Mouse (Mus musculus): Measurements from ENCODE around the gene Gm13698. TPM values are rescaled to one million over a fixed set of nuclear protein-coding genes. Genes with fewer than 3 reads are reported as not detected.
"Not testable (repeated sequence)": the region's sequence is repeated elsewhere in the genome, so short reads cannot be mapped to it uniquely, and the experiment has no call there.

Gene Gm13698
- not detected in 2 replicates for polyA plus RNA-seq (2015; fragmentation: Nextera tagmentation; extraction: Ambion mirVana)

DNA sequence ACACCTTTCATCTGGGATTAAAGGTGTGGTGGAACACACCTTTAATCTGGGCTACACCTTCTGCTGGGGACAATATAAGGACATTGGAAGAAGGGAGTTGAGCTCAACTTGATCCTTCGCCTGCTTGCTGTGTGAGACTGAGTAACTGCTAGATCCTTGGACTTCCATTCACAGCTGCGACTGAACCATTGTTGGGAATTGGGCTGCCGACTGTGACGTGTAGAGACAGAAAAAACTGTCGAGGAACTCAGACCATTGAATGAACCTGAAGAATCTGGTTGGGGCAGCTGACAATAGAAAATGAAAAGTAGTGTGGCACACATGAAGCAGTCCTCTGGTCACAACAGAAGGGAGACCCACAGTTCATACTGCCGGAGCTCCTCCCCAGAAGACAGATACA lies at the start of gene Gm13698:
Gm13698 (plus strand) TSS at position 301 of the 400 bp plus-strand sequence.
- H3K9me3 ChIP-seq; H3K4me1 ChIP-seq; H3K36me3 ChIP-seq; H3K27ac ChIP-seq (replicated peaks); H3K9ac ChIP-seq (replicated peaks); H3K27me3 ChIP-seq; H3K4me2 ChIP-seq (replicated peaks); H3K4me3 ChIP-seq; ATAC-seq (replicated peaks): not testable (repeated sequence)
- no CpG with 5 or more reads among the region's 6 CpGs for WGBS

DNA sequence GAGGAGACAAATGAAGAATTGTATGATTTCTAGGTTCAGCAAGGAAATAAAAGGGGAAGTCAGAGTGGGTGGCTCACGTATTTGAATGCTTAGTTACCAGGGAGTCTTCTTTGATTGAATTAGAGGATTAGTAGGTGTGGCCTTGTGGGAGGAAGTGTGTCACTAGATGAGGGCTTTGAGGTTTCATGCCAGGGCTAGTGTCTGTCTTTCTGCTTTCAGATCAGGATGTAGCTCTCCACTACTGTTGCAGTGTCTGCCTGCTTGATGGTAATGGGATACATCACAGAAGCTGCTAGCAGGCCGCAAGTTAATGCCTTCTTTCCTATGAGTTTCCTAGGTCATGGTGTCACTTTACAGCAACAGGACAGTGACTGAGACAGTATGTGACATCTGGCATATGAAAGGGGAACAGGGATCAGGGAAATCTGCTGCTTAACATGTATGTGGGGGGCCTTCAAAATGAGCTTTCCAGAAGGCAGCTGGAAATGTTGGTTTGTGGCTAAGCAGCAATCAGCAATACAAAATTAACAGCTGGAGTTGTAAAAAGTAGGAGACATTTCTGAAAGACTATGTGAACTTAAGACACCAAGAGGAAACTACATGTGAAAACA lies 25.9 kb upstream of the Gm13698 start:
- no peaks in the 10 kb centered on the region for H3K36me3 ChIP-seq
- H3K4me3 ChIP-seq: no peak overlapping the region
- ATAC-seq (replicated peaks): no peak
- 60% methylated on average over 2 of the region's 2 CpGs for WGBS
- no peaks in the 10 kb centered on the region for H3K27me3 ChIP-seq
- H3K4me2 ChIP-seq (replicated peaks): no peak overlapping the region
- H3K4me1 ChIP-seq: no peaks in the 10 kb centered on the region
- no peak overlapping the region for H3K27ac ChIP-seq (replicated peaks)
- H3K9ac ChIP-seq (replicated peaks): no peak overlapping the region
- H3K9me3 ChIP-seq: no peaks in the 10 kb centered on the region

DNA sequence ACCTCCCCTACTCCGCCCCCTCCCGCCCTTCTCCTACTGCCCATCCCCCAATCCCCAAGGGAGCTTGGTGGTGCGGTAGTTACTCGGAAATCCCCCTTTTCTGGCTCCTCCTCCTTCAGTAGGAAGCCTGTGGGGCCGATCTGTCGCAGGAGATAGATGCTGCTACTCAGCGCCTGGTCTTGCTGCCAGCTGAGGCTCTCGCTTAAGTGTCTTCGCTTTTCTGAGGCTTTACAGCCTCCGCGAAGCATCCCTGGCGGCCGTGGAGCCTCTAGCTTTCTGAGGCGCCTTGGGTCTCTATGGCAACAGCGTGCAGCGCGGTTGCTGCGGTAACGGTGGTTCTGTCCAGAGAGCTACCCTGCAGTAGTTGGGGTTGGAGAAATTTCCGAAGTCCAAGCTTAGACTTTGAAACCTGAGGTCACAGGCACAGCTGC lies 14.5 kb upstream of the Gm13698 start, which contains the start of gene Zswim2:
Zswim2 (minus strand) TSS at position 298 of the 431 bp plus-strand sequence.
- Histone ChIP-seq H3K27ac (replicated peaks) (peak within 1 kb of the TSS; percentile 29), H3K36me3 (no peaks in the 10 kb centered on the region), H3K27me3 (no peaks in the 10 kb centered on the region), H3K9me3 (no peaks in the 10 kb centered on the region), H3K4me3 (peak within 1 kb of the TSS; percentile 38), H3K4me1 (peaks cover 12% of the 10 kb centered on the region), H3K9ac (replicated peaks) (peak within 1 kb of the TSS; percentile 7; the same call in 1 of the 2 replicates), H3K4me2 (replicated peaks) (peak within 1 kb of the TSS; percentile 51)
- peak; percentile 99 for ATAC-seq (replicated peaks)
- under 1% methylated on average over 20 of the region's 20 CpGs for WGBS

GRCm38 (mm10) chr2:83941378-83941777 lies 14.1 kb upstream of the Gm13698 start:
- peak overlapping the region; percentile 51 for H3K4me2 ChIP-seq (replicated peaks)
- peak; percentile 65 for ATAC-seq (replicated peaks)
- H3K9me3 ChIP-seq: no peaks in the 10 kb centered on the region
- H3K9ac ChIP-seq (replicated peaks): peak overlapping the region; percentile 7; the same call in 1 of the 2 replicates
- H3K27ac ChIP-seq (replicated peaks): peak overlapping the region; percentile 29
- H3K4me3 ChIP-seq: peak overlapping the region; percentile 38
- 31% methylated on average over 3 of the region's 3 CpGs for WGBS
- H3K36me3 ChIP-seq: no peaks in the 10 kb centered on the region
- H3K27me3 ChIP-seq: no peaks in the 10 kb centered on the region
- H3K4me1 ChIP-seq: peaks cover 12% of the 10 kb centered on the region

DNA sequence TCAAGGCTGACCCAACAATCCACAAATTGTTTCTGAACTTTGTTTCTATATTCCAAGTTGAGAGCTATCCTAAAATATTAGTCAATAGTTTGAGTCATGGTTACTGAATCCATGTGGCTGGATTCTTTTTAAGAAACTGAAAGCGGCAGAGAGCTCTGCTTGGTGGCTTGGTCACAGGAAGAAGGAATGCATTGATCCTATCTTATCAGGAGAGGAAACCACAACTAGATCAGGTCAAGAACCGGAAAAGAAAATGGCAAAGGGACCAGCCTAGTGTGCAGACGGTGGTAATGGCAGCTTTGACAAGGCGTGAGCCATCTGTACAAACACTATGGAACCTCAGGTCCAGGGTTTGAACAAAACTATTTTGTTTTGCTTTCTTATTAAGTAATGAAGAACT lies 13.7 kb upstream of the Gm13698 start:
- Histone ChIP-seq H3K4me3 (no peak overlapping the region), H3K9me3 (no peaks in the 10 kb centered on the region), H3K9ac (replicated peaks) (no peak overlapping the region), H3K4me2 (replicated peaks) (no peak overlapping the region), H3K27me3 (no peaks in the 10 kb centered on the region), H3K4me1 (peaks cover 12% of the 10 kb centered on the region), H3K27ac (replicated peaks) (no peak overlapping the region), H3K36me3 (no peaks in the 10 kb centered on the region)
- WGBS: 80% methylated on average over 4 of the region's 4 CpGs
- no peak for ATAC-seq (replicated peaks)

DNA sequence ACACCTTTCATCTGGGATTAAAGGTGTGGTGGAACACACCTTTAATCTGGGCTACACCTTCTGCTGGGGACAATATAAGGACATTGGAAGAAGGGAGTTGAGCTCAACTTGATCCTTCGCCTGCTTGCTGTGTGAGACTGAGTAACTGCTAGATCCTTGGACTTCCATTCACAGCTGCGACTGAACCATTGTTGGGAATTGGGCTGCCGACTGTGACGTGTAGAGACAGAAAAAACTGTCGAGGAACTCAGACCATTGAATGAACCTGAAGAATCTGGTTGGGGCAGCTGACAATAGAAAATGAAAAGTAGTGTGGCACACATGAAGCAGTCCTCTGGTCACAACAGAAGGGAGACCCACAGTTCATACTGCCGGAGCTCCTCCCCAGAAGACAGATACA lies 5.7 kb downstream of the Gm13698 start, which contains the start of gene Gm13693:
Gm13693 (plus strand) TSS at position 301 of the 400 bp plus-strand sequence.
- not testable (repeated sequence) for H3K9me3 ChIP-seq; H3K4me3 ChIP-seq; H3K4me1 ChIP-seq; H3K9ac ChIP-seq (replicated peaks); H3K36me3 ChIP-seq; H3K27ac ChIP-seq (replicated peaks); H3K4me2 ChIP-seq (replicated peaks); ATAC-seq (replicated peaks); H3K27me3 ChIP-seq
- WGBS: no CpG with 5 or more reads among the region's 6 CpGs

- not testable (repeated sequence) for H3K27ac ChIP-seq (replicated peaks); H3K9me3 ChIP-seq; H3K4me3 ChIP-seq; H3K9ac ChIP-seq (replicated peaks); H3K4me2 ChIP-seq (replicated peaks); H3K36me3 ChIP-seq; ATAC-seq (replicated peaks); H3K27me3 ChIP-seq; H3K4me1 ChIP-seq
- no CpG with 5 or more reads among the region's 6 CpGs for WGBS
Observed at GRCm38 (mm10) chr2:83967013-83967412, 11.5 kb downstream of the Gm13698 start, which contains the start of gene Gm13695. Gene Gm13695, plus strand, starts transcription at chr2:83967313.

GRCm38 (mm10) chr2:83972823-83973222 lies 17.3 kb downstream of the Gm13698 start, which contains the start of gene Gm13696:
Gene Gm13696, plus strand, starts transcription at chr2:83973123.
- not testable (repeated sequence) for H3K4me3 ChIP-seq; H3K27ac ChIP-seq (replicated peaks); H3K4me2 ChIP-seq (replicated peaks); ATAC-seq (replicated peaks); H3K27me3 ChIP-seq; H3K9me3 ChIP-seq; H3K4me1 ChIP-seq; H3K36me3 ChIP-seq; H3K9ac ChIP-seq (replicated peaks)
- no CpG with 5 or more reads among the region's 6 CpGs for WGBS

- not testable (repeated sequence) for H3K4me3 ChIP-seq; H3K9ac ChIP-seq (replicated peaks); H3K27ac ChIP-seq (replicated peaks); H3K4me1 ChIP-seq; H3K9me3 ChIP-seq; ATAC-seq (replicated peaks); H3K36me3 ChIP-seq; H3K4me2 ChIP-seq (replicated peaks); H3K27me3 ChIP-seq
- no CpG with 5 or more reads among the region's 6 CpGs for WGBS
Observed at GRCm38 (mm10) chr2:83978633-83979032, 23.1 kb downstream of the Gm13698 start, which contains the start of gene Gm13694. Gene Gm13694, plus strand, starts transcription at chr2:83978933.

DNA sequence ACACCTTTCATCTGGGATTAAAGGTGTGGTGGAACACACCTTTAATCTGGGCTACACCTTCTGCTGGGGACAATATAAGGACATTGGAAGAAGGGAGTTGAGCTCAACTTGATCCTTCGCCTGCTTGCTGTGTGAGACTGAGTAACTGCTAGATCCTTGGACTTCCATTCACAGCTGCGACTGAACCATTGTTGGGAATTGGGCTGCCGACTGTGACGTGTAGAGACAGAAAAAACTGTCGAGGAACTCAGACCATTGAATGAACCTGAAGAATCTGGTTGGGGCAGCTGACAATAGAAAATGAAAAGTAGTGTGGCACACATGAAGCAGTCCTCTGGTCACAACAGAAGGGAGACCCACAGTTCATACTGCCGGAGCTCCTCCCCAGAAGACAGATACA lies 28.9 kb downstream of the Gm13698 start, which contains the start of gene Gm13697:
Gm13697 (plus strand) TSS at position 301 of the 400 bp plus-strand sequence.
- H3K27me3 ChIP-seq; H3K27ac ChIP-seq (replicated peaks); ATAC-seq (replicated peaks); H3K9me3 ChIP-seq; H3K9ac ChIP-seq (replicated peaks); H3K4me1 ChIP-seq; H3K4me3 ChIP-seq; H3K36me3 ChIP-seq; H3K4me2 ChIP-seq (replicated peaks): not testable (repeated sequence)
- no CpG with 5 or more reads among the region's 6 CpGs for WGBS

- not testable (repeated sequence) for ATAC-seq (replicated peaks); H3K9ac ChIP-seq (replicated peaks); H3K9me3 ChIP-seq; H3K27me3 ChIP-seq; H3K4me3 ChIP-seq; H3K4me2 ChIP-seq (replicated peaks); H3K36me3 ChIP-seq; H3K27ac ChIP-seq (replicated peaks); H3K4me1 ChIP-seq
- WGBS: no CpG with 5 or more reads among the region's 6 CpGs
Observed at GRCm38 (mm10) chr2:83990253-83990652, 34.8 kb downstream of the Gm13698 start, which contains the start of gene Gm13691. Gene Gm13691, plus strand, starts transcription at chr2:83990553.

DNA sequence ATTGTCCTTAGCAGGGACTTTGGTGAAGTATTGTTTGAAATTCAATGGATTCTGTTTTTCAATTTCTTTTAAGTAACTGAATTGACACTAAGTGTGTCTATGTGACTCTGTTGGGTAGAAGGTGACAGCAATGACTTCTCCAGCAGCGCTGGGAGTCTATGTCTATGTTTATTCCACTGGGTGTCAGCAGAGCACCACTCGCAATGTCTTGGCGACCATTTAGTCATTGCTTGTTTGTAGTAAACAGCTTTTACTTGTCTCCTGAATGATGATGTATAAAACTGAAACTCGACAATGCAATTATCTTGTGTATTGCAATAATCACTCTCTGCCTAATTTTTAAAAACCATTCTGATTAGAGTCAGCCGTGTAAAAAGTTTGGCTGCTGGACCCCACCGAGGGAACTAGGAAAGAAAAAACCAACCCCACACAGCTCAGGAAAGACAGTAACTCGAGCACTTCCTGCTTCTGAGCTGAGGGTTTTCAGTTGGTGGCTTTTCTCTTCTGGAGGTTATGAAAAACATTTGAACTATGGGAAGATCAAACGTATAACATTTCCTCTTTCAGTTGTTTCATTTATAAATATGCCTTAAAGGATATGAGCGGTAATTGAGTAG lies 38.3 kb downstream of the Gm13698 start:
- 66% methylated on average over 8 of the region's 9 CpGs for WGBS

More for the DNA sequence above, 38.3 kb downstream of the Gm13698 start:
- H3K36me3 ChIP-seq; ATAC-seq (replicated peaks); H3K27ac ChIP-seq (replicated peaks); H3K9ac ChIP-seq (replicated peaks); H3K4me1 ChIP-seq; H3K4me2 ChIP-seq (replicated peaks); H3K9me3 ChIP-seq; H3K4me3 ChIP-seq; H3K27me3 ChIP-seq: not testable (repeated sequence)

Measured in forebrain, embryonic 15.5 days (tissue).